28 mouse cellular contexts compared by ENCODE assay signal in the genomic region with DNA sequence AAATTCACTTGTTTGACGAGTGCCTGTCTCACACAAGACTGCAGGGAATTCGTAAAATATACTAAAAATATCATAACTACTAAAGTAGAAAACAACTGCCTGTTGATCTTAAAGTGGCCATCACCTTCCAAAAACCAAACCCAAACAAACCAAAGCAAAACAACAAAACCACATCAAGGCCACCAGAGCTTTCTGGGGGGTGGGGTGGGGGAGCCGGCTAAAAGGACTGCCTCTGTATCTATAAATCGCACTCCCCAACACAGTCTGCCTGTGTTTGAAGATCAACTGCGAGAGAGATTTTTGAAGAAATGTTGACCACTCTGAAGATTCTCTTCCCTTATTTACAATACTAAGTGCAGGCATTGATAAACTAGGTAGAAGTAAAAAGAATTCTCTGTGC. TPM values are rescaled to one million over a fixed set of nuclear protein-coding genes. Genes with fewer than 3 reads are reported as not detected.
"Had no signal": no experiment of that assay in that cellular context is flagged by ENCODE, and none has a peak within 500 bp of the region (broad histone marks: within the 10 kb centered on the region; RNA-seq: fewer than 3 reads in every experiment).

No protein-coding gene starts in this region.

- H3K27me3 ChIP-seq: embryonic facial prominence, embryonic 12.5 days; embryonic facial prominence, embryonic 13.5 days; embryonic facial prominence, embryonic 15.5 days; forebrain, embryonic 12.5 days; forebrain, embryonic 13.5 days; forebrain, embryonic 15.5 days had no signal

- H3K9ac ChIP-seq: embryonic facial prominence, embryonic 12.5 days; embryonic facial prominence, embryonic 13.5 days; embryonic facial prominence, embryonic 15.5 days; forebrain, embryonic 12.5 days; forebrain, embryonic 13.5 days; forebrain, embryonic 15.5 days had no signal

- H3K4me3 ChIP-seq: embryonic facial prominence, embryonic 10.5 days; embryonic facial prominence, embryonic 12.5 days; embryonic facial prominence, embryonic 13.5 days; embryonic facial prominence, embryonic 15.5 days; erythroblast, embryonic 14.5 days; forebrain, embryonic 10.5 days; forebrain, embryonic 12.5 days; forebrain, embryonic 13.5 days; forebrain, embryonic 15.5 days; gastrocnemius, adult 2 months; heart, adult 2 months had no signal

- H3K36me3 ChIP-seq: embryonic facial prominence, embryonic 10.5 days; embryonic facial prominence, embryonic 12.5 days; embryonic facial prominence, embryonic 13.5 days; embryonic facial prominence, embryonic 15.5 days; forebrain, embryonic 10.5 days; forebrain, embryonic 12.5 days; forebrain, embryonic 15.5 days had no signal

- H3K4me2 ChIP-seq: embryonic facial prominence, embryonic 12.5 days; embryonic facial prominence, embryonic 13.5 days; embryonic facial prominence, embryonic 15.5 days; forebrain, embryonic 12.5 days; forebrain, embryonic 13.5 days; forebrain, embryonic 15.5 days had no signal

- DNase-seq: cerebellum, adult 2 months; cerebellum, adult 8-10 months; cerebellum, adult 9-10 months; cerebellum, adult 9-11 months; cerebellum, postnatal 10 days; cerebellum, postnatal 14 days; cerebellum, postnatal 25 days; cerebellum, postnatal 36 days; embryo, embryonic 11 days; gastrocnemius, adult 2 months; gastrocnemius, postnatal 10 days; gastrocnemius, postnatal 14 days; gastrocnemius, postnatal 25 days; gastrocnemius, postnatal 36 days; heart, adult 11 months; heart, adult 18-20 months; heart, adult 2 months had no signal

- ATAC-seq: forebrain, embryonic 13.5 days; forebrain, embryonic 14.5 days; forebrain, embryonic 15.5 days; forebrain, embryonic 16.5 days had no signal

- H3K27ac ChIP-seq: embryonic facial prominence, embryonic 10.5 days; embryonic facial prominence, embryonic 12.5 days; embryonic facial prominence, embryonic 13.5 days; embryonic facial prominence, embryonic 15.5 days; forebrain, embryonic 10.5 days; forebrain, embryonic 12.5 days; forebrain, embryonic 13.5 days; forebrain, embryonic 15.5 days; gastrocnemius, adult 2 months; heart, adult 2 months had no signal

- H3K4me1 ChIP-seq: embryonic facial prominence, embryonic 10.5 days; embryonic facial prominence, embryonic 12.5 days; embryonic facial prominence, embryonic 13.5 days; embryonic facial prominence, embryonic 15.5 days; forebrain, embryonic 10.5 days; forebrain, embryonic 12.5 days; forebrain, embryonic 13.5 days; forebrain, embryonic 15.5 days had no signal

- H3K9me3 ChIP-seq: embryonic facial prominence, embryonic 10.5 days; embryonic facial prominence, embryonic 12.5 days; embryonic facial prominence, embryonic 13.5 days; embryonic facial prominence, embryonic 15.5 days; forebrain, embryonic 10.5 days; forebrain, embryonic 12.5 days; forebrain, embryonic 13.5 days; forebrain, embryonic 15.5 days had no signal

RNA-seq across cellular contexts. Expression of gene Cyp2u1, which starts 55.2 kb away (rescaled TPM):
- polyA plus RNA-seq: erythroblast, embryonic 14.5 days had no signal
